Mouse (Mus musculus) gastrocnemius, adult 2 months (tissue): Measurements from ENCODE around the gene Thsd4. TPM values are rescaled to one million over a fixed set of nuclear protein-coding genes. Genes with fewer than 3 reads are reported as not detected.

Experiments used
- DNase-seq: peaks from one replicate; pipeline ENCODE4 v3.0.0; 2022
- H3K27ac ChIP-seq: fragments of 200-600 bp; 2 replicates; pipeline ENCODE4 v1.8.1; 2022; ENCODE audit warnings: mild to moderate bottlenecking
- H3K4me3 ChIP-seq: fragments of 200-600 bp; 2 replicates; pipeline ENCODE4 v1.8.1; 2022; ENCODE audit warnings: mild to moderate bottlenecking, moderate library complexity
- CTCF ChIP-seq: fragments of 200-600 bp; IDR thresholded peaks from 2 replicates; pipeline ENCODE4 v1.8.1; 2022; ENCODE audit warnings: antibody characterized with exemption, mild to moderate bottlenecking, moderate library complexity
- intact Hi-C: fragments of 180-260 bp; cut with DNase I; formaldehyde crosslinking; loops from one replicate; pipeline ENCODE4 v1.15.1; 2025
- total RNA-seq, 2 experiments: library from RNA; stranded (reverse); gene quantifications; 2 replicates each; pipeline ENCODE4 v1.2.3; 2021

Thsd4 gene
- total RNA-seq, 2 experiments from 2014 or later: 0.48 to 1.2 TPM

- intact Hi-C loops: no loop called here
- TF ChIP-seq CTCF: peak; percentile 22; the same call in 1 of the 2 replicates
- no peak for DNase-seq
- no peak overlapping the region for H3K27ac ChIP-seq
- H3K4me3 ChIP-seq: no peak overlapping the region
Observed at GRCm38 (mm10) chr9:60043175-60043574, 478.7 kb downstream of the Thsd4 start.

- Histone ChIP-seq H3K27ac (no peak overlapping the region), H3K4me3 (no peak overlapping the region)
- no peak for DNase-seq
- TF ChIP-seq CTCF: no peak
- intact Hi-C loops: no loop called here
Observed at GRCm38 (mm10) chr9:60034883-60035282, 487.0 kb downstream of the Thsd4 start.

GRCm38 (mm10) chr9:60027234-60027633, 494.6 kb downstream of the Thsd4 start:
- intact Hi-C loops: no loop called here
- TF ChIP-seq CTCF: no peak
- Histone ChIP-seq H3K27ac (no peak overlapping the region), H3K4me3 (no peak overlapping the region)
- DNase-seq: no peak

- H3K27ac ChIP-seq: no peak overlapping the region
- H3K4me3 ChIP-seq: no peak overlapping the region
- intact Hi-C loops: no loop called here
- DNase-seq: no peak
- no peak for TF ChIP-seq CTCF
Observed at GRCm38 (mm10) chr9:60026795-60027194, 495.1 kb downstream of the Thsd4 start.

- TF ChIP-seq CTCF: no peak
- no peak for DNase-seq
- no peak overlapping the region for H3K27ac ChIP-seq
- intact Hi-C loops: no loop called here
- no peak overlapping the region for H3K4me3 ChIP-seq
Observed at GRCm38 (mm10) chr9:60025919-60026318, 495.9 kb downstream of the Thsd4 start.

GRCm38 (mm10) chr9:60024971-60025370, 496.9 kb downstream of the Thsd4 start:
- peak overlapping the region; percentile 49; the same call in 1 of the 2 replicates for H3K27ac ChIP-seq
- no peak for DNase-seq
- TF ChIP-seq CTCF: no peak
- intact Hi-C loops: no loop called here
- H3K4me3 ChIP-seq: no peak overlapping the region

GRCm38 (mm10) chr9:60024545-60024944, 497.3 kb downstream of the Thsd4 start:
- intact Hi-C loops: no loop called here
- Histone ChIP-seq H3K4me3 (no peak overlapping the region), H3K27ac (peak overlapping the region; percentile 49; the same call in 1 of the 2 replicates)
- DNase-seq: no peak
- no peak for TF ChIP-seq CTCF

- DNase-seq: peak; percentile 22
- H3K27ac ChIP-seq: peak overlapping the region; percentile 49; the same call in 1 of the 2 replicates
- intact Hi-C loops: no loop called here
- H3K4me3 ChIP-seq: no peak overlapping the region
- no peak for TF ChIP-seq CTCF
Observed at GRCm38 (mm10) chr9:60022331-60022730, 499.5 kb downstream of the Thsd4 start.

- no peak for DNase-seq
- H3K4me3 ChIP-seq: no peak overlapping the region
- intact Hi-C loops: no loop called here
- no peak for TF ChIP-seq CTCF
- H3K27ac ChIP-seq: no peak overlapping the region
Observed at GRCm38 (mm10) chr9:60020444-60020843, 501.4 kb downstream of the Thsd4 start.

GRCm38 (mm10) chr9:60010285-60010684, 511.6 kb downstream of the Thsd4 start:
- DNase-seq: no peak
- H3K27ac ChIP-seq: no peak overlapping the region
- TF ChIP-seq CTCF: no peak
- intact Hi-C loops: no loop called here
- no peak overlapping the region for H3K4me3 ChIP-seq

- Histone ChIP-seq H3K27ac (no peak overlapping the region), H3K4me3 (no peak overlapping the region)
- DNase-seq: no peak
- intact Hi-C loops: no loop called here
- TF ChIP-seq CTCF: no peak
Observed at GRCm38 (mm10) chr9:60008936-60009335, 512.9 kb downstream of the Thsd4 start.

GRCm38 (mm10) chr9:60002323-60002722, 519.5 kb downstream of the Thsd4 start:
- DNase-seq: no peak
- TF ChIP-seq CTCF: no peak
- Histone ChIP-seq H3K27ac (no peak overlapping the region), H3K4me3 (no peak overlapping the region)
- intact Hi-C loops: no loop called here

- no peak for TF ChIP-seq CTCF
- no peak overlapping the region for H3K4me3 ChIP-seq
- intact Hi-C loops: no loop called here
- no peak overlapping the region for H3K27ac ChIP-seq
- no peak for DNase-seq
Observed at GRCm38 (mm10) chr9:60001444-60001843, 520.4 kb downstream of the Thsd4 start.

GRCm38 (mm10) chr9:59997725-59998124, 524.1 kb downstream of the Thsd4 start:
- Histone ChIP-seq H3K27ac (no peak overlapping the region), H3K4me3 (no peak overlapping the region)
- no peak for TF ChIP-seq CTCF
- DNase-seq: no peak
- intact Hi-C loops: no loop called here
